Mouse (Mus musculus) left cerebral cortex, adult 2 months (tissue): Measurements from ENCODE around the gene Dhrs2. TPM values are rescaled to one million over a fixed set of nuclear protein-coding genes. Genes with fewer than 3 reads are reported as not detected.
A peak's percentile ranks its signal among the peaks of the same experiment; 100 is the strongest.

Experiments used
- DNase-seq, 2 experiments: peaks; one replicate each; pipeline ENCODE4 v3.0.0; 2021 to 2022; ENCODE audit warnings: low spot score in 2 of 2, mixed read lengths in 1 of 2; ENCODE audit errors: extremely low spot score in 1 of 2
- H3K27ac ChIP-seq: fragments of 200-600 bp; 2 replicates; pipeline ENCODE4 v1.8.1; 2022
- H3K4me3 ChIP-seq: fragments of 200-600 bp; 2 replicates; pipeline ENCODE4 v1.8.1; 2022
- CTCF ChIP-seq: fragments of 200-600 bp; IDR thresholded peaks from 2 replicates; pipeline ENCODE4 v1.8.1; 2022; ENCODE audit warnings: antibody characterized with exemption, mild to moderate bottlenecking, moderate library complexity
- intact Hi-C: fragments of 180-260 bp; cut with DNase I; formaldehyde crosslinking; loops from one replicate; pipeline ENCODE4 v1.15.1; 2025
- long read RNA-seq, 2 experiments: library from polyadenylated mRNA; stranded (forward); transcript quantifications; one replicate each; pipeline ENCODE4 v2.0.0; 2021; ENCODE audit warnings: borderline mapping rate in 2 of 2
- total RNA-seq, 2 experiments: library from RNA; stranded (reverse); gene quantifications; 2 replicates each; pipeline ENCODE4 v1.2.3; 2021

The Dhrs2 gene
- not detected for total RNA-seq
- long read RNA-seq, experiment 1 = 0 reads
- long read RNA-seq, experiment 2, partial matches to known transcripts = 1 of 1 reads
- long read RNA-seq, experiment 2, other reads (novel, unspliced or antisense) = 0 of 1 reads

DNA sequence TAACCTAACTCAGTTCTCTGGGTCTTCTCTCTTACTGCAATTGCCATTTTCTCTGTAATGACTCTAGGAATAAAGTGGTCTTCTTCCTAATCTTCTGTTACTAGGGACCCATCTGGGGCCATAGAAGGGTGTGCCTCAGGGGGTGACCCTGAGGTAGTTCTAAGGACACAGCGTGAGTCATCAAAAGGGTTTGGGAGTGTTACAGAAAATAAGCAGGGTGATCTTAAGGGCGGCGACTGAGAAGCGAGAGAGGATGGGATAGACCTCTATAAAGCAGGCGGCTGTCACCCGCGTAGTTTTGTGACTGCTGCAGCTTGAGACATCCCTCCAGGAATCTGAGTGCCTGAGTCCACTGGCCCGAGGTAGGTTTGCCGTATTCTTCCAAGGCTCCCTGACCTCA lies at the start of gene Dhrs2:
Gene Dhrs2, plus strand, starts transcription at position 301 of the 400 bp plus-strand sequence.
- Histone ChIP-seq H3K4me3 (no peak within 1 kb of the TSS), H3K27ac (no peak within 1 kb of the TSS)
- DNase-seq = no peak
- intact Hi-C loops = no loop called here
- no peak for TF ChIP-seq CTCF

DNA sequence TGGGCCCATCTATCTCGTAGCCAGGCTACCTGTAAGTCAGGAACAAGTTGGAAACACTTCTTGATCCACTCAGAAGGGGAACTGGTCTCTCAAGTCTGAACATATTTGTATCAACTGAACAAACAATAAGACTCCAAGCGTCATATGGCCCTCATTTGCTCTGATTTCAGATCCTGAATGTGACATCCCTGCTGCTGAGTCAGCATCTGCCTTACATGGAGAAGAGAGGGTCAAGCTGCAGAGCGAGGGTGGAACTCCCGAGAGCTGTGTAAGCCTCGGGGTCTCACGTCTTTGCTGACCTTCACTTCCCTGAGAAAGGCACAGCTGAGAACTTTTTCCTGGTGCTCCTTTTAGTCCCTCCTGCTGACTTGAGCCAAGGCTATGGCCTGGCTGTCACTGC lies 47.6 kb upstream of the Dhrs2 start:
- H3K4me3 ChIP-seq = no peak overlapping the region
- no peak overlapping the region for H3K27ac ChIP-seq
- no peak for DNase-seq
- intact Hi-C loops = no loop called here
- no peak for TF ChIP-seq CTCF

DNA sequence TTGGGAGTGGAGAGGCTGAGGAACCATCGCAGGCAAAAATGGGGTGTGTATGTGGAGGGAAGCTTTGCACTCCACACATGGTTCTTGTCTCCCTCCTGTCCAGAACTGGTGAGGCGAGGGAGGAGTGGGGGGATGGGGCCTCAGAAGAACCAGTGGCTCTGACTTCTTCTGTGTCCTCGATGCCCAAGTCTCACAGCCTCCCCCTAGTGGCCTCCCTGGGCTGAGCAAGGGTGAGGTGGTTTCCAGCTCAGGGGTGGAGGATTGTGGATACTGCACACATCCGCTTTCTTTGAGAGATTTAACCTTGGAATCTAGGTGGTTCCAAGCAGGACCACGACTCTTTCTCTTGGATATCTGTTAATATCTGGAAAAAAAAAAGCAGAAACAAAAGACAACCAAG lies 44.5 kb upstream of the Dhrs2 start:
- intact Hi-C loops = no loop called here
- H3K27ac ChIP-seq = no peak overlapping the region
- H3K4me3 ChIP-seq = no peak overlapping the region
- peak; percentile 59 to 70 for DNase-seq
- peak; percentile 79 for TF ChIP-seq CTCF

DNA sequence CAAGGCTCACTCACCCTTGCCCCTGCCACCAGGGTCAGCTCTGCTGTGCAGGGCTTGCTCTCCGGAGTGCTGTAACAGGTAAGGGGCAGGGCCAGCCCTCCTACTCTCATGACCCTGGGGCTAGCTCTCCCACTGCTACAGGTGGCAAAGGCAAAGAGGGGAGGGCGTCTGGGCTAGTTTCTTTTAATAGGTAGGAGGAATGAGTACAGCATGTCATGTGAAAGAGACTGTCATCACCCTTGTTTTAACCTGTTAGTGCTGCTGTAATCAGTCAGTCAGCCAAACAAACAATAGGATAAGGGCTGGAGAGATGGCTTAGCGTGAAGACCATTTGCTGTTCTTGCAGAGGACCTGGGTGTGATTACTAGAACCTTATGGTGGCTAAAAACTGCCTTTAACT lies 40.9 kb upstream of the Dhrs2 start:
- no peak overlapping the region for H3K27ac ChIP-seq
- intact Hi-C loops = no loop called here
- no peak for DNase-seq

DNA sequence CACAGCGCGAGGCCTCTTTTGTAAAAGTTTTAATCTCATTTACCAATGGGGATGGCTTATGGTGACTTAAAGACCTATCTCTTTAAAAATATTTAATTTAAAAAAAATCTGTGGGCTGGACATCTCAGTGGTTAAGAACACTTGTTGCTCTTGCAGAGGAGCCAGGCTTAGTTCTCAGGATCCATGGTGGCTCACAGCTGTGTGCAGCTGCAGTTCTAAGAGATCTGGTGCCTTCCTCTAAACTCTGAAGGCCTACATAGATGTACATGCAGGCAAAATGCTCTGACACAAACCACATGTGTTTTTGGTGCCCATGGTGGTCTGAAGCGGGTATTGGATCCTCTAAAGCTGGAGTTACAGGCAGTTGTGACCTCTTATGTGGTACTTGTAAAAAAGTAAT lies 38.6 kb upstream of the Dhrs2 start:
- Histone ChIP-seq H3K27ac (no peak overlapping the region), H3K4me3 (no peak overlapping the region)
- intact Hi-C loops = no loop called here
- no peak for DNase-seq
- TF ChIP-seq CTCF = no peak

More for the DNA sequence above, 40.9 kb upstream of the Dhrs2 start:
- no peak for TF ChIP-seq CTCF
- no peak overlapping the region for H3K4me3 ChIP-seq

DNA sequence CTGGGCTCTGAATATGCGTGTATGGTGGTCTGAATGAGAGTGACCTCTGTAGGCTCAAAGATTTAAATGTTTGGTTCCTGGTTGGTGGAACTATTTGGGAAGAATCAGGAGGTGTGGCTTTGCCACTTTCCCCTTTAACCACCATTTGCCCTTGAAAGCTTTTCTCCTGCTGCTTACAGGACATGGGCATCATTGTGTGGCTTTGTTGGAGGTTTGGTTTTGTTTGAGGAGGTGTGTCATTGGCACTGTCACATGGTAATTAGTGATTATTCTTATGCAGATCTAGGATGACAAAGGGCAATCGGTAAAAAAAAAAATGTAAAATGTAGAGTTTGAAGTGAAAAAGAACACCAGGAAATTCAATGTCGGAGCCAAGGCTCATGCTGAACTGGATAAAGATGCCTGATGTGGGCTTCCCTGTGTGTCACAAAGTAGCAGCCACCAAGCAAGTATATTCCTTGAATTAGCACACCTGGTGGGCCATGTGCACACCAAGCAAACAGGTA lies 37.1 kb upstream of the Dhrs2 start:
- DNase-seq = no peak
- intact Hi-C loops = no loop called here
- Histone ChIP-seq H3K4me3 (no peak overlapping the region), H3K27ac (no peak overlapping the region)
- TF ChIP-seq CTCF = no peak

DNA sequence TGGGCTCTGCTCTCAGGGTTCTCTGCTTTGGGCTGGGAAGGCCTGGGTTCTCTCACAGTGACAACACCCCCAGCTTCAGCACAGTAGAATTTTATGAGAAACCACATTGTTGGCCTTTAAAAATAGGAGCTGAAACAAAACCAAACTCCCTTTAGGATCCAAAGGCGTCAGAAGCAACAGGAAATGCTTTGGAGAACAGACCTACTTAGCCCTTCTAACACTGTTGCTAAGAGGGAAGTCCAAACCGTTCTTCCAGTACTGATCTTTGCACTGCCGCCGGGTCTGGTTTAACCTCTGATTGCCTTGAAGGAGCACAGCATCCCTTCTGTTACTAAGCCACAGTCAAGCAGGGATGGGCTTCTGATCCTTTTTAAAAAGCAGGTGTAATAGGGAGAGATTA lies 33.3 kb upstream of the Dhrs2 start:
- Histone ChIP-seq H3K4me3 (no peak overlapping the region), H3K27ac (peak overlapping the region; percentile 90)
- TF ChIP-seq CTCF = no peak
- intact Hi-C loops = no loop called here
- DNase-seq = no peak

DNA sequence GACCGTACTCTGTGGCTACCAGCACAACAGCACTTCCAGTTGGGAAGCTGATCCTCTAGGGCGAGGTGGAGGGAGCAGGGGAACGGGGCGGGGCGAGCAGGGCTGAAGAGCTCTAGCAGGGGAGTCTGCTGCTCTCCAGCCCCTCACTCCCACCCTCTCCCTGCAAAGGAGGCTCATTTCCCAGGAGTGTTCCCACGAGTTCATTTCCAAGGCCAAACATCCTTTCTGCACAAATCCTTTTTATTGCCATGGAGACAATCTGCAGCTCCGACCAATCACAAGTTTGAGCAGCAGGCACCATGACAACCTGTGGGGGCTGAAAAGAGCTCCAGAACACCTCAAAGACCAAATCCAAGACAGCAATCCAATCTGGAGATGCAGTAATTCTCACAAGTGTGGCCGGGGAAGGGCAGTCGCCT lies 32.4 kb upstream of the Dhrs2 start:
- H3K4me3 ChIP-seq = no peak overlapping the region

DNA sequence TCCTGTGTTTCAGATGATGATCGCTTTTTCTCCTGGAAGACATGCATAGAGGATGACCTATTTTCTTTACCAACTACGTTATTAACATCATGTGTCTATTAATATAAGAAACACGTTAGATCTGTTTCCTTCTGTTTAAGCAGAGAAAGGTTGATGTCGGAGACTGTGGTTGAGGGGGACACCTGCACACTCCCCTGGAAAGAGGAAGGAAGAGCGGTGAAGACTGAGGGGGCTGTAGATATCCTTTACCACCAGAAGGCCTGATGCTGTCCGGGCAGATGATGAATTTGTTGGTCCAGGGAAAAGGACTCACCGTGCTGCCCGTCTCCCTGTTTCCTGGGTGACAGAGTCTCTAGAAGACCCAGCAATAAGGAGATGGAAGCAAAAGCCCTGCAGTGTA lies 28.5 kb upstream of the Dhrs2 start:
- DNase-seq = no peak
- Histone ChIP-seq H3K27ac (no peak overlapping the region), H3K4me3 (no peak overlapping the region)
- intact Hi-C loops = no loop called here
- TF ChIP-seq CTCF = no peak

More for the DNA sequence above, 32.4 kb upstream of the Dhrs2 start:
- intact Hi-C loops = no loop called here
- DNase-seq = peak; percentile 46 to 75
- H3K27ac ChIP-seq = peak overlapping the region; percentile 90
- TF ChIP-seq CTCF = no peak

DNA sequence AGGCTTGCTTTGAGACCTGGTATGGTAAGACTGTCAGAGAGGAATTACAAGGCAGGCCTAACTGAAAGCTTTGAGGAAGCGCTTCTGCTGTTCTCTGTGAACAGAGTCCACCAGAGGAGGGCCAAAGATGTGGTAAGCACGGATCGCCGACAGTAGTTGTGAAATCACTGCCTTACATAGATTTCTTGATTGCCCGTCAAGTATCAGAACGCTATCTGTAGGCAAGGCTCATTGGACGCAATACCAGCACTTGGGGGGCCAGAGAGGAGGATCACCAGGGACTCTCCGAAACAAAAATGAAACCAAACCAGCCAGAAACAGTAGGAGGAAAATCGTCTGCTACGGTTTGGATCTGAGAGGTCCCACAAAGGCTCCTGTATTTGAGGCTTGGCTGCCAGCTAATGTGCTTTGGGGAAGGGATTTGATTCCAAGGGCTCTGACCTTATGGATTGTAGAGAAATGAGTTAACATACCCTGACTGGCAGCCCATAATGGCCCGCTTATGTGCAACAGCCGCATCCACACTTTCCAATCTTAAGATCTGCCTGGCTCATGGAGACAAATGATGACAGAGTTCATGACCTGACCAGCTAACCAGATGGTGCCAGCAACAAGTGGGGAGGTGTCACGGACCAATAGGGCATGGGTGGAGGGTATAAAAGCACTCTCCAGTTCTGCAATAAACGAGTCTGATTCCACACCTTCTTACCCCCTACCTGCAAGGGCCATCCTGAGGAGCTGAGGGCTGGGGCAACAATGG lies 27.8 kb upstream of the Dhrs2 start:
- H3K27ac ChIP-seq = no peak overlapping the region
- no peak for DNase-seq
- TF ChIP-seq CTCF = no peak
- intact Hi-C loops = no loop called here
- H3K4me3 ChIP-seq = no peak overlapping the region

DNA sequence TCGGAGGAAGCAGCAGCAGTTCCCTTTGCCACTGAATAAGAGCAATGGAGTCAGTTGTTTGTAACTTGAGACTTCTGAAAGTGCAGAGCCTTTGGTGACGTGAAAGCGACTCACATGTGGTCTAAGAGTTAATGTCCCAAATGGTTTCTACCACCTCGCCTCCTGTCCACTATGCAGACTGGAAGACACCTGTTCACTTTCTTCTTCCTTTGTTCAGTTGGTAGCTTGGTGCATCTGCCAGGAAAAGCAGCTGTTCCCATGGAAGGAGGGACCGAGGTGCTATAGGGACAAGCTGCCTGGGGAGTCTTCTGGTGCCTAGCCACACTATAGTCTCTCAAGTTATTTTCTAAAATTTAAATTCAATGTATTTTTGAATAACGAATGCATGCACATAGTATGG lies 27.0 kb upstream of the Dhrs2 start:
- no peak for DNase-seq
- intact Hi-C loops = no loop called here
- no peak overlapping the region for H3K27ac ChIP-seq
- no peak for TF ChIP-seq CTCF
- H3K4me3 ChIP-seq = no peak overlapping the region

DNA sequence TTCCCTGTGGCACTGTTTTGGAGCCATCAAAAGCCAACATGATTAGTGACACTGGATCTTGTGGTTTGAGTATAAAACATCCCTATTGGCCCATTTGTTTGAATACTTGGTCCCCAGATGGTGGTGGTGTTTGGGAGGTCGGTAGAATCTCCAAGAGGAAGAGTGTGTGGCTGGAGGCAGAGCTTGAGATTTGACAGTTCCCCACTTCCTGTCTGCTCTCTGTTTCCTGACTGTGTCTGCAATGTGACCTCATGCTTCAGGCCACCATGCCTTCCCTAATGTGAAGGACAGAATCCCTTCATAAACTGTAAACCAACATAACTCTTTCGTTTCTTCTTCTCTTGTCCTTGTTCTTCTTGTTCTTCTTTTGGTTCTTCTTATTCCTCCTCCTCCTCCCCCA lies 24.7 kb upstream of the Dhrs2 start:
- Histone ChIP-seq H3K27ac (no peak overlapping the region), H3K4me3 (no peak overlapping the region)
- TF ChIP-seq CTCF = no peak
- no peak for DNase-seq
- intact Hi-C loops = no loop called here

DNA sequence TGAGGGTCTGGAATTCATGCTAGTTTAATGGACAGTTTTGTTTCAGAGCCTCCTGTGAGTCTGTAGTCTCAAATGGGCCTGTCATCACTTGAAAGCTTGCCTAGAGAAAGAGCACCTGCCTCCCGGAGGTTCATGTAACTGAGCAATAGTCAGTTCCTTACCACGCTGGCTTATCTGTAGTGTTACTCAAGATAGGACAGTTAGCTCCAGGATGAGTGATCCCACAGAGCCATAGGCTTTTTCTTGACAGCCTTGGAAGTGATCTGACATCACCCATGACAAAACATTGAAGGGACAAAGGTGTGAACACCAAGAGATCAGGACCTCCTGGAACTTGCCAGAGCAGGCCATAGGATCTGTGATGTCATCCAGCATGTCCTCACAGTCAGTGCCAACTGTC lies 23.6 kb upstream of the Dhrs2 start:
- no peak overlapping the region for H3K4me3 ChIP-seq
- TF ChIP-seq CTCF = no peak
- no peak overlapping the region for H3K27ac ChIP-seq
- intact Hi-C loops = no loop called here
- no peak for DNase-seq
